Mouse (Mus musculus) frontal cortex, adult (tissue): Measurements from ENCODE around the gene Pmfbp1.
A peak's percentile ranks its signal among the peaks of the same experiment; 100 is the strongest.

Source experiments
- ATAC-seq: cut with Nextera tagmentation; 2 replicates; pipeline ENCODE4 v1.9.2; 2017; ENCODE audit warnings: mild to moderate bottlenecking, moderate library complexity, mixed read lengths; ENCODE audit not compliant: low TSS enrichment

The Pmfbp1 gene

GRCm38 (mm10) chr8:109499009-109499717 is 5.3 kb downstream of the Pmfbp1 start:
- peak; percentile 73; the same call in 1 of the 2 replicates for ATAC-seq

GRCm38 (mm10) chr8:109503566-109503965 is 9.7 kb downstream of the Pmfbp1 start:
- no peak for ATAC-seq

GRCm38 (mm10) chr8:109505560-109505959 is 11.7 kb downstream of the Pmfbp1 start:
- peak; percentile 93 for ATAC-seq

- no peak for ATAC-seq
Measured at GRCm38 (mm10) chr8:109524008-109524407, 30.2 kb downstream of the Pmfbp1 start.

- peak; percentile 74 for ATAC-seq
Measured at GRCm38 (mm10) chr8:109535140-109535990, 41.5 kb downstream of the Pmfbp1 start.

- ATAC-seq = peak; percentile 86
Measured at GRCm38 (mm10) chr8:109536703-109537102, 42.9 kb downstream of the Pmfbp1 start.

GRCm38 (mm10) chr8:109542165-109542564 is 48.3 kb downstream of the Pmfbp1 start:
- ATAC-seq = peak; percentile 38

- peak; percentile 63 for ATAC-seq
Measured at GRCm38 (mm10) chr8:109542748-109543519, 49.1 kb downstream of the Pmfbp1 start.

- no peak for ATAC-seq
Measured at GRCm38 (mm10) chr8:109544049-109544448, 50.2 kb downstream of the Pmfbp1 start.

GRCm38 (mm10) chr8:109551663-109552062 is 57.8 kb downstream of the Pmfbp1 start:
- ATAC-seq = peak; percentile 72

- no peak for ATAC-seq
Measured at GRCm38 (mm10) chr8:109563881-109564280, 70.1 kb downstream of the Pmfbp1 start.

GRCm38 (mm10) chr8:109564766-109565165 is 70.9 kb downstream of the Pmfbp1 start:
- ATAC-seq = no peak

GRCm38 (mm10) chr8:109565498-109566333 is 71.9 kb downstream of the Pmfbp1 start, which contains the start of the genes Dhx38 and Txnl4b:
Gene Dhx38 (minus strand): TSS chr8:109565861.
Gene Txnl4b (plus strand): TSS chr8:109565892.
- ATAC-seq = peak; percentile 99

- no peak for ATAC-seq
Measured at GRCm38 (mm10) chr8:109571139-109571538, 77.3 kb downstream of the Pmfbp1 start.

- ATAC-seq = no peak
Measured at GRCm38 (mm10) chr8:109576311-109576710, 82.5 kb downstream of the Pmfbp1 start.

GRCm38 (mm10) chr8:109578900-109579301 is 85.1 kb downstream of the Pmfbp1 start, which contains the start of gene Hp:
Gene Hp (minus strand): TSS chr8:109579172.
- ATAC-seq = no peak

GRCm38 (mm10) chr8:109584293-109584692 is 90.5 kb downstream of the Pmfbp1 start:
- no peak for ATAC-seq

- ATAC-seq = no peak
Measured at GRCm38 (mm10) chr8:109584830-109585229, 91.0 kb downstream of the Pmfbp1 start.

GRCm38 (mm10) chr8:109585652-109586051 is 91.8 kb downstream of the Pmfbp1 start:
- no peak for ATAC-seq

GRCm38 (mm10) chr8:109586972-109587504 is 93.2 kb downstream of the Pmfbp1 start:
- ATAC-seq = no peak

GRCm38 (mm10) chr8:109590901-109591300 is 97.1 kb downstream of the Pmfbp1 start:
- ATAC-seq = no peak
